Mouse (Mus musculus) kidney, embryonic 15.5 days (tissue): ENCODE results near the gene Nags. TPM values are rescaled to one million over a fixed set of nuclear protein-coding genes. Genes with fewer than 3 reads are reported as not detected.
"Not testable (repeated sequence)": the region's sequence is repeated elsewhere in the genome, so short reads cannot be mapped to it uniquely, and the experiment has no call there.

Experiments used
- ATAC-seq: fragments of 200-750 bp; cut with Nextera tagmentation; replicated peaks from 2 replicates; pipeline ENCODE4 v1.8.0; 2017; ENCODE audit warnings: moderate TSS enrichment; ENCODE audit not compliant: low FRiP score
- H3K27ac ChIP-seq: fragments of 300-500 bp; sonication (generic); 2 replicates; pipeline ENCODE4 v1.5.1; 2015; ENCODE audit warnings: mild to moderate bottlenecking, inconsistent platforms
- H3K27me3 ChIP-seq: fragments of 300-500 bp; sonication (generic); 2 replicates; pipeline ENCODE4 v1.6.1; 2015; ENCODE audit warnings: inconsistent platforms
- H3K36me3 ChIP-seq: fragments of 300-500 bp; sonication (generic); 2 replicates; pipeline ENCODE4 v1.6.1; 2015; ENCODE audit warnings: inconsistent platforms
- H3K4me1 ChIP-seq: fragments of 300-500 bp; sonication (generic); 2 replicates; pipeline ENCODE4 v1.6.1; 2015; ENCODE audit warnings: inconsistent platforms
- H3K4me2 ChIP-seq: fragments of 300-500 bp; sonication (generic); 2 replicates; pipeline ENCODE4 v1.6.1; 2015; ENCODE audit warnings: moderate library complexity, mild to moderate bottlenecking, inconsistent platforms
- H3K4me3 ChIP-seq: fragments of 300-500 bp; sonication (generic); replicated peaks from 2 replicates; pipeline ENCODE4 v1.5.1; 2015; ENCODE audit warnings: mild to moderate bottlenecking, inconsistent platforms
- H3K9ac ChIP-seq: fragments of 300-500 bp; sonication (generic); 2 replicates; pipeline ENCODE4 v1.6.1; 2015; ENCODE audit warnings: mild to moderate bottlenecking, inconsistent platforms
- H3K9me3 ChIP-seq: fragments of 300-500 bp; sonication (generic); replicated peaks from 2 replicates; pipeline ENCODE4 v1.6.1; 2016; ENCODE audit warnings: inconsistent platforms
- WGBS: fragments of 180-500 bp; shearing (Covaris S2); methylation state at CpG from one replicate; pipeline ENCODE4 v1.1.7; 2015; ENCODE audit warnings: mixed read lengths; 5-methylcytosine and 5-hydroxymethylcytosine counted together
- polyA plus RNA-seq: library from polyadenylated mRNA; unstranded; fragments of >200 nt; fragmentation: Nextera tagmentation; extraction: Ambion mirVana; gene quantifications from 2 replicates; pipeline ENCODE4 v1.2.1, GENCODE M21; 2015

Nags gene
- polyA plus RNA-seq, 1 experiment from 2014 or later, result 0.19 TPM

GRCm38 (mm10) chr11:102137625-102138446 is 7.5 kb upstream of the Nags start:
- 0 out of 2 replicates have a peak overlapping the region, but pooled peaks have one; percentile 36 for H3K9ac ChIP-seq
- peaks cover 20% of the 10 kb centered on the region for H3K27me3 ChIP-seq
- H3K27ac ChIP-seq, result no peak overlapping the region
- peak overlapping the region; percentile 32 for H3K4me3 ChIP-seq
- peak overlapping the region; percentile 67 for H3K4me2 ChIP-seq
- ATAC-seq, result no peak
- WGBS, result 45% methylated on average over 13 of the region's 13 CpGs
- H3K4me1 ChIP-seq, result 0 out of 2 replicates have a peak, but pooled peaks cover 24% of the 10 kb centered on the region
- H3K9me3 ChIP-seq, result no peaks in the 10 kb centered on the region
- H3K36me3 ChIP-seq, result no peaks in the 10 kb centered on the region

DNA sequence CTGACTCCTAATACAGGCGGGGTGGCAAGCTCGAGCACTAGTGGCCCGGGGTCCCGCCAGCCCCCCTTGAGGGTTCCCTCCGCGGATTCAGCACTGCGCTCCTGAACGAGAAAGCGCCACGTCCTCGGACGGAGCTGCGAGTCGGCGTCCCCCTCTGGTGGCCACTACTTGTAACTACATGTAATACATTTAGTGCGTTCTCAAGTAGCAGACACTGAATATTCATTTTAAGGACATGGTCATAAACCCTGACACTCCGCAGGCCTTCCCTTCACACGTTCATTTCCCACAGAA is 6.9 kb upstream of the Nags start:
- Histone ChIP-seq H3K9ac (0 out of 2 replicates have a peak overlapping the region, but pooled peaks have one; percentile 36), H3K9me3 (no peaks in the 10 kb centered on the region), H3K27ac (no peak overlapping the region), H3K27me3 (peaks cover 25% of the 10 kb centered on the region), H3K4me3 (peak overlapping the region; percentile 32), H3K4me1 (0 out of 2 replicates have a peak, but pooled peaks cover 25% of the 10 kb centered on the region), H3K4me2 (peak overlapping the region; percentile 67), H3K36me3 (no peaks in the 10 kb centered on the region)
- WGBS, result under 1% methylated on average over 18 of the region's 18 CpGs
- ATAC-seq, result no peak

- Histone ChIP-seq H3K27ac (no peak overlapping the region), H3K4me1 (peaks cover 19% of the 10 kb centered on the region), H3K4me2 (no peak overlapping the region), H3K36me3 (no peaks in the 10 kb centered on the region), H3K4me3 (no peak overlapping the region), H3K27me3 (peaks cover 46% of the 10 kb centered on the region), H3K9me3 (no peaks in the 10 kb centered on the region), H3K9ac (no peak overlapping the region)
- WGBS, result 6% methylated on average over 5 of the region's 5 CpGs
- ATAC-seq, result no peak
Measured at GRCm38 (mm10) chr11:102140508-102140907, 4.8 kb upstream of the Nags start.

- ATAC-seq, result no peak
- Histone ChIP-seq H3K4me3 (no peak overlapping the region), H3K9me3 (no peaks in the 10 kb centered on the region), H3K27me3 (peaks cover 65% of the 10 kb centered on the region), H3K36me3 (no peaks in the 10 kb centered on the region), H3K4me1 (peaks cover 34% of the 10 kb centered on the region), H3K27ac (0 out of 2 replicates have a peak overlapping the region, but pooled peaks have one; percentile 9), H3K9ac (no peak overlapping the region), H3K4me2 (no peak overlapping the region)
- 55% methylated on average over 7 of the region's 7 CpGs for WGBS
Measured at GRCm38 (mm10) chr11:102142355-102142754, 3.0 kb upstream of the Nags start.

GRCm38 (mm10) chr11:102144957-102145470 is 299 bp upstream of the Nags start:
- H3K27ac ChIP-seq, result no peak overlapping the region
- H3K9ac ChIP-seq, result 0 out of 2 replicates have a peak overlapping the region, but pooled peaks have one; percentile 31
- H3K27me3 ChIP-seq, result peaks cover 71% of the 10 kb centered on the region
- no peaks in the 10 kb centered on the region for H3K36me3 ChIP-seq
- H3K4me2 ChIP-seq, result peak overlapping the region; percentile 60
- 0 out of 2 replicates have a peak, but pooled peaks have one; percentile 43 for ATAC-seq
- no peaks in the 10 kb centered on the region for H3K9me3 ChIP-seq
- WGBS, result 25% methylated on average over 13 of the region's 13 CpGs
- peak overlapping the region; percentile 37 for H3K4me3 ChIP-seq
- peaks cover 38% of the 10 kb centered on the region for H3K4me1 ChIP-seq

- H3K27me3 ChIP-seq, result peaks cover 71% of the 10 kb centered on the region
- H3K4me2 ChIP-seq, result peak overlapping the region; percentile 60
- peak overlapping the region; percentile 37 for H3K4me3 ChIP-seq
- 4% methylated on average over 16 of the region's 16 CpGs for WGBS
- no peaks in the 10 kb centered on the region for H3K9me3 ChIP-seq
- H3K4me1 ChIP-seq, result peaks cover 38% of the 10 kb centered on the region
- H3K36me3 ChIP-seq, result no peaks in the 10 kb centered on the region
- no peak overlapping the region for H3K27ac ChIP-seq
- no peak for ATAC-seq
- H3K9ac ChIP-seq, result no peak overlapping the region
Measured at GRCm38 (mm10) chr11:102146005-102146404, 692 bp downstream of the Nags start.

- no peak for ATAC-seq
- Histone ChIP-seq H3K4me3 (peak overlapping the region; percentile 37; the same call in 1 of the 2 replicates), H3K27me3 (peaks cover 71% of the 10 kb centered on the region)
Measured at GRCm38 (mm10) chr11:102146531-102146930, 1.2 kb downstream of the Nags start.

GRCm38 (mm10) chr11:102147213-102147989 is 2.1 kb downstream of the Nags start:
- peak; percentile 15; the same call in 1 of the 2 replicates for ATAC-seq
- 11% methylated on average over 34 of the region's 34 CpGs for WGBS

More at GRCm38 (mm10) chr11:102146531-102146930, 1.2 kb downstream of the Nags start:
- Histone ChIP-seq H3K4me1 (peaks cover 38% of the 10 kb centered on the region), H3K9ac (no peak overlapping the region), H3K27ac (no peak overlapping the region), H3K9me3 (no peaks in the 10 kb centered on the region), H3K36me3 (no peaks in the 10 kb centered on the region), H3K4me2 (peak overlapping the region; percentile 60)
- WGBS, result 11% methylated on average over 17 of the region's 17 CpGs

GRCm38 (mm10) chr11:102156039-102156785 is 10.9 kb downstream of the Nags start, which contains the start of gene Tmem101:
Gene Tmem101, minus strand, starts transcription at chr11:102156404.
- Histone ChIP-seq H3K4me2 (peak within 1 kb of the TSS; percentile 87), H3K4me1 (peaks cover 10% of the 10 kb centered on the region), H3K4me3 (peak within 1 kb of the TSS; percentile 81), H3K27ac (peak within 1 kb of the TSS; percentile 67), H3K36me3 (peaks cover 34% of the 10 kb centered on the region), H3K27me3 (no peaks in the 10 kb centered on the region), H3K9ac (peak within 1 kb of the TSS; percentile 84), H3K9me3 (no peaks in the 10 kb centered on the region)
- peak; percentile 85 for ATAC-seq
- WGBS, result under 1% methylated on average over 37 of the region's 37 CpGs

More at GRCm38 (mm10) chr11:102147213-102147989, 2.1 kb downstream of the Nags start:
- Histone ChIP-seq H3K27me3 (peaks cover 71% of the 10 kb centered on the region), H3K9ac (0 out of 2 replicates have a peak overlapping the region, but pooled peaks have one; percentile 9), H3K4me1 (peaks cover 38% of the 10 kb centered on the region), H3K4me2 (peak overlapping the region; percentile 60), H3K36me3 (peaks cover 2% of the 10 kb centered on the region; the same call in 1 of the 2 replicates), H3K4me3 (peak overlapping the region; percentile 17), H3K27ac (no peak overlapping the region), H3K9me3 (no peaks in the 10 kb centered on the region)

DNA sequence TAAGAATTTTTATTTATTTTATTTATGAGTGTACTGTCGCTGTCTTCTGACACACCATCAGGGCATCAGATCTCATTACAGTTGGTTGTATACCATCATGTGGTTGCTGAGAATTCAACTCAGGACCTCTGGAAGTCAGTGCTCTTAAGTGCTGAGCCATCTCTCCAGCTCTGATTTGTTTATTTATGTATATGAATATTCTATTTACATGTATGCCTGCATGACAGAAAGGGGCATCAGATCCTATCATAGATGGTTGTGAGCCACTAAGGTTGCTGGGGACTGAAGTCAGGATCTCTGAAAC is 11.4 kb downstream of the Nags start:
- H3K4me2 ChIP-seq, result peak overlapping the region; percentile 87
- 11% methylated on average over 1 of the region's 1 CpGs for WGBS
- no peak overlapping the region for H3K27ac ChIP-seq
- no peaks in the 10 kb centered on the region for H3K9me3 ChIP-seq
- H3K9ac ChIP-seq, result no peak overlapping the region
- H3K4me1 ChIP-seq, result peaks cover 10% of the 10 kb centered on the region
- peaks cover 39% of the 10 kb centered on the region for H3K36me3 ChIP-seq
- H3K27me3 ChIP-seq, result no peaks in the 10 kb centered on the region
- 0 out of 2 replicates have a peak overlapping the region, but pooled peaks have one; percentile 81 for H3K4me3 ChIP-seq
- peak; percentile 69; the same call in 1 of the 2 replicates for ATAC-seq

GRCm38 (mm10) chr11:102158024-102158423 is 12.7 kb downstream of the Nags start:
- H3K9ac ChIP-seq, H3K27ac ChIP-seq, H3K27me3 ChIP-seq, ATAC-seq, H3K9me3 ChIP-seq, H3K4me3 ChIP-seq, H3K4me2 ChIP-seq, H3K4me1 ChIP-seq: not testable (repeated sequence)
- peaks cover 41% of the 10 kb centered on the region for H3K36me3 ChIP-seq
- 81% methylated on average over 2 of the region's 2 CpGs for WGBS
